Mouse (Mus musculus) lung, postnatal 0 days (tissue): Measurements from ENCODE around the gene Gucd1. TPM values are rescaled to one million over a fixed set of nuclear protein-coding genes. Genes with fewer than 3 reads are reported as not detected.
A peak's percentile ranks its signal among the peaks of the same experiment; 100 is the strongest.
"Not testable (repeated sequence)": the region's sequence is repeated elsewhere in the genome, so short reads cannot be mapped to it uniquely, and the experiment has no call there.

Experiments used
- ATAC-seq: fragments of 200-750 bp; cut with Nextera tagmentation; 2 replicates; pipeline ENCODE4 v1.8.0; 2017; ENCODE audit warnings: moderate library complexity
- DNase-seq: peaks from one replicate; pipeline ENCODE4 v3.0.0-alpha.2; 2016; ENCODE audit warnings: low spot score
- H3K27ac ChIP-seq: fragments of 300-500 bp; sonication (generic); 2 replicates; pipeline ENCODE4 v1.5.1; 2014; ENCODE audit warnings: antibody characterized with exemption, mild to moderate bottlenecking, low read length, mixed read lengths
- H3K27me3 ChIP-seq: fragments of 300-500 bp; sonication (generic); replicated peaks from 2 replicates; pipeline ENCODE4 v1.6.1; 2014; ENCODE audit warnings: low read length, mixed read lengths; ENCODE audit not compliant: insufficient read depth
- H3K36me3 ChIP-seq: fragments of 300-500 bp; sonication (generic); 2 replicates; pipeline ENCODE4 v1.6.1; 2014; ENCODE audit warnings: low read length, mixed read lengths; ENCODE audit not compliant: insufficient read depth
- H3K4me1 ChIP-seq: fragments of 300-500 bp; sonication (generic); 2 replicates; pipeline ENCODE4 v1.6.1; 2014; ENCODE audit warnings: antibody characterized with exemption, low read depth, low read length, mixed read lengths; ENCODE audit not compliant: insufficient read depth
- H3K4me2 ChIP-seq: fragments of 300-500 bp; sonication (generic); replicated peaks from 2 replicates; pipeline ENCODE4 v1.6.1; 2014; ENCODE audit warnings: low read depth, mild to moderate bottlenecking, low read length, moderate library complexity, mixed read lengths
- H3K4me3 ChIP-seq: fragments of 300-500 bp; sonication (generic); 2 replicates; pipeline ENCODE4 v1.5.1; 2014; ENCODE audit warnings: low read depth, low read length
- H3K9ac ChIP-seq: fragments of 300-500 bp; sonication (generic); replicated peaks from 2 replicates; pipeline ENCODE4 v1.6.1; 2014; ENCODE audit warnings: low read depth, mild to moderate bottlenecking
- H3K9me3 ChIP-seq: fragments of 300-500 bp; sonication (generic); 2 replicates; pipeline ENCODE4 v1.6.1; 2016; ENCODE audit warnings: low read length, mixed read lengths
- CTCF ChIP-seq: IDR thresholded peaks from 2 replicates; pipeline ENCODE4 v1.5.1; 2016; ENCODE audit warnings: antibody characterized with exemption, mild to moderate bottlenecking
- EP300 ChIP-seq: IDR thresholded peaks from 2 replicates; pipeline ENCODE4 v1.6.1; 2016; ENCODE audit warnings: antibody characterized with exemption, mild to moderate bottlenecking, control low read depth
- WGBS: fragments of 180-500 bp; shearing (Covaris S2); extraction: QIAGEN DNeasy Blood & Tissue Kit; methylation state at CpG from one replicate; pipeline ENCODE4 v1.1.7; 2014; 5-methylcytosine and 5-hydroxymethylcytosine counted together
- polyA plus RNA-seq: library from polyadenylated mRNA; unstranded; fragments of >200 nt; fragmentation: Nextera tagmentation; extraction: Ambion mirVana; gene quantifications from 2 replicates; pipeline ENCODE4 v1.2.1, GENCODE M21; 2015

Gucd1 gene
- polyA plus RNA-seq, 1 experiment from 2014 or later: 20.3 TPM

DNA sequence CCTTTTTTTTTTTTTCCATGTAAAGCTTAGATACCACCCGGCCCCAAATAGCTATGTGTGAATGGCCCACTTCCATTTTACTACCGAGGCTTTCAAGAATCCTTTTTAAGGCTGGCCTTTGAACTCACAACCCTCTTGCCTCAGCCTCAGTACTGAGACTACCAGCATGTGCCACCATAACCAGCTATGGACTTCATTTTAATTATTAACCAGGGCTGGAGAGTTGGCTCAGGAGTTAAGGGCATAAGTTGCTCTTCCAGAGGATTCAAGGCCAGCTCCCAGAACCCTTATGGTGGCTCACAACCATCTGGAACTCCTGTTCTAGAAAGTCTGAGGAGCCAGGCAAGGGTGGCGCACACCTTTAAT is 12.7 kb downstream of the Gucd1 start:
- Histone ChIP-seq H3K27ac (no peak overlapping the region), H3K27me3 (no peaks in the 10 kb centered on the region), H3K4me2 (no peak overlapping the region), H3K9me3 (no peaks in the 10 kb centered on the region), H3K9ac (no peak overlapping the region), H3K4me1 (no peaks in the 10 kb centered on the region; the same call in 1 of the 2 replicates), H3K36me3 (peaks cover 27% of the 10 kb centered on the region; the same call in 1 of the 2 replicates), H3K4me3 (no peak overlapping the region)
- no peak for TF ChIP-seq EP300
- 65% methylated on average over 3 of the region's 3 CpGs for WGBS
- ATAC-seq (no peak), DNase-seq (no peak)

DNA sequence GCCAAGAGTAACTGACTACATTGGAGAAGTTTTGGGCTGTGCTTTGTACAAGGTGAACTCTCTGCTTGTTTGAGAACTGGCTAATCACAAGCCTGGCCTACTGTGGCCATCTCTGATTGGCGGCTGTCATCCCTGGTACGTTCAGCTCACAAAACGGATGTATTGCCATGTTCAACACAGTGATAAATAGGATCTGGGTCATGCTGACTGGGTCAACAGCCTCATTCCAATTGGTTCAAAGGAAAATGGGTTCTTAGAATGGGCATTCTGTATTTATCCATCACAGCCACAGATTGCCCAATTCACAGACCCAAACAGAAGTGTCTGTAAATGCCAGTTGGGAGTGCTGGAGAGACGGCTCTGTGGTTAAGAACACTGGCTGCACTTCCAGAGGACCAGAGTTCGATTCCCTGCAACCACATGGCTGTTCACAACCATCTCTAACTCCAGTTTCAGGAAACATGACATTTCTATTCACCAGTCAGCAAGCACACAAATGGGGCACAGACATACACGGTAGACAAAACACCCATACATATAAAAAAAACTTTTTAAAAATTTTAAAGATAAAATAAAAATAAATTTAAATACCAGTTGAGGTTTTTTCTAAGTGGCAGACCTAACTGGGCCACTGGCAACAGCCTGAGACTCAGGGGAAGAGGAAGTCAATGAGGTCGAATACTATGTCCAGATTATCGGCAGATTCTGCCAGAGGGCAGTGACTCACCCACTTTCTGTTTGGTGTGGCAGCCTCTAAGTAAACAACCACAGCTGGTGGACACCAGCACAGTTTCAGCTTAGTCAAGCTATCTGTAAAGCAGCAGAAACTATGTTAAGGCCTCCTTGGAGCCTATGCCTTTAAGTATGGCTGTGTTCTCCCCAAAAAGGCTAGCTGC is 13.3 kb downstream of the Gucd1 start:
- Histone ChIP-seq H3K4me3 (no peak overlapping the region), H3K36me3 (peaks cover 20% of the 10 kb centered on the region; the same call in 1 of the 2 replicates), H3K4me1 (no peaks in the 10 kb centered on the region; the same call in 1 of the 2 replicates), H3K9ac (no peak overlapping the region), H3K4me2 (no peak overlapping the region), H3K27me3 (no peaks in the 10 kb centered on the region), H3K9me3 (no peaks in the 10 kb centered on the region), H3K27ac (no peak overlapping the region)
- TF ChIP-seq CTCF (no peak), EP300 (no peak)
- ATAC-seq (peak; percentile 59), DNase-seq (peak; percentile 35)
- WGBS: 70% methylated on average over 8 of the region's 8 CpGs

DNA sequence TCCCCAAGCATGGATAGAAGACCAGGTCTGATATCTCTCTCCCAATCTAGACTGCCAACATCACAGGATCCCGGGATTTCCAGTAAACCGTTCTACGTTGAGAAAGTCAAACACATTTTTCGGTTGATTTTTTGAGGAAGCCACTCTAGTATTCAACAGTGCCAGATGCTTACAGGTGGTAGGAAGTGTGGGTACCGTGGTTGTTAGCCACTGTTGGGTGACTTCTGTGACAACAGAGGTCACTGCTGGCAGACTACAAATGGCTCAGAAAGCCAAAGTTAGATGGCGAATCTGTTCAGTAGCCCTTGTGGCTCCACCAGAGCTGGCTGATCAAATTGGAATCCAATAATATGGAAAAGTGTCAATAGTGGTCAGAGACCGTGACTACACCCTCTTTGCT is 14.1 kb downstream of the Gucd1 start:
- TF ChIP-seq EP300 (no peak), CTCF (no peak)
- Histone ChIP-seq H3K4me2 (no peak overlapping the region), H3K27me3 (no peaks in the 10 kb centered on the region), H3K4me3 (no peak overlapping the region), H3K9me3 (no peaks in the 10 kb centered on the region), H3K4me1 (no peaks in the 10 kb centered on the region; the same call in 1 of the 2 replicates), H3K9ac (no peak overlapping the region), H3K36me3 (peaks cover 12% of the 10 kb centered on the region; the same call in 1 of the 2 replicates), H3K27ac (no peak overlapping the region)
- 88% methylated on average over 7 of the region's 7 CpGs for WGBS
- ATAC-seq: no peak
- DNase-seq: no peak

DNA sequence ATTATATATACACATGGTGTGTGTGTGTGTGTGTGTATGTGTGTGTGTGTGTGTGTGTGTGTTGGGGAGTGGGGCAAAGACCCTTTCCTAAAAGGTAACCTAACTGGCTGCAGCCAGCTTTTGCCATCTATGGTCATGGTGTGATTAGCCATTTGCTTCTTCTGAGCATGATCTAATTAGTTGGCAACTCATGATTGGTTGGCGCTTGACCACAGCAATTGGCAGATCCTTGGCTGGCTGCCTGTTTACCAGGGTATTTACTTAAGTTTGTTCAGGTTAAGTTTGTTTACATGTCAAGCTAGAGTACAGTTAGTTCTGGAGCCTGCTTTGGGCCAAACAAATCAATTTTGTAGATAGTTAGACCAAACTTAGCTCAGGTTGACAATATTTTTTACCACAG is 16.1 kb downstream of the Gucd1 start:
- Histone ChIP-seq H3K9ac (no peak overlapping the region), H3K36me3 (0 out of 2 replicates have a peak, but pooled peaks cover 3% of the 10 kb centered on the region), H3K27me3 (no peaks in the 10 kb centered on the region), H3K27ac (no peak overlapping the region), H3K4me1 (no peaks in the 10 kb centered on the region; the same call in 1 of the 2 replicates), H3K4me2 (no peak overlapping the region), H3K4me3 (no peak overlapping the region), H3K9me3 (no peaks in the 10 kb centered on the region)
- no peak for TF ChIP-seq CTCF
- TF ChIP-seq EP300: no peak
- ATAC-seq: no peak
- DNase-seq: no peak
- WGBS: 100% methylated on average over 1 of the region's 1 CpGs

DNA sequence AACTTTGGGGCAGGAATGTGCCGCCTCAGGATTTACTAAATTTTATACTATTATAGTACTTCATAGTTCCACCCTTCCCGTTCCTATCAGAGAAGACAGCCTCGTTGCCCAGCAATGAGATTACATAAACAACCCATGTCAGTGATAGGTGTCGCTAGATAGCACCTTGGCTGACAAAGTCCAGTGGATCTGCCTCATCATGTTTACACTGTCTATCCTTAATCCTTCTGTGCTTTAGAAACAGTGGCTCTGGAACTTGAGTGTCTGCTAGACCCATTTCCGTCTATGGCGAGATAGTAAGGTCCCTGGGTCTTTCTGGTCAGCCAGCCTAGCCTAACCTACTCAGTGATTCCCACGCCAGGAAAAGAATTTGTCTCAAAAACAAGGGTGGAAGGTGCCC is 17.4 kb downstream of the Gucd1 start:
- no peak overlapping the region for H3K27ac ChIP-seq
- no peak for DNase-seq
- no peak overlapping the region for H3K9ac ChIP-seq
- no peaks in the 10 kb centered on the region; the same call in 1 of the 2 replicates for H3K4me1 ChIP-seq
- TF ChIP-seq EP300: no peak
- H3K9me3 ChIP-seq: no peaks in the 10 kb centered on the region
- 0 out of 2 replicates have a peak, but pooled peaks cover 3% of the 10 kb centered on the region for H3K36me3 ChIP-seq
- no peak overlapping the region for H3K4me2 ChIP-seq
- no peaks in the 10 kb centered on the region for H3K27me3 ChIP-seq
- WGBS: 41% methylated on average over 7 of the region's 7 CpGs
- H3K4me3 ChIP-seq: no peak overlapping the region
- ATAC-seq: no peak

DNA sequence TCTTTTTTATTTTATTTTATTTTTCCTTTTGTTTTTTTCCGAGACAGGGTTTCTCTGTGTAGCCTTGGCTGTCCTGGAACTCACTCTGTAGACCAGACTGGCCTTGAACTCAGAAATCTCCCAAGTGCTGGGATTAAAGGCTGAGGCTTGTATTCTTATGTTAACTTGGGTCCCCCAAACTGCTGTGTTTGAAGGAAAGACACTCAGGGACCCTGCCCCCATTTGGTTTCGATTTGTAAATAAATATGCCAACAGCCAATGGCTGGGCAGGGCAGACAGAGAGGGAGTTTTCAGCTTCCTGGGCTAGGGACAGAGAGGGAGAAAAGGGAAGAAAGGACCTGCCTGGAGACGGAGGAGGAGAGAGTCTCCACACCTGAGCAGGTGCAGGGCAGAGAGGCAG is 18.0 kb downstream of the Gucd1 start:
- H3K9ac ChIP-seq: no peak overlapping the region
- H3K9me3 ChIP-seq: no peaks in the 10 kb centered on the region
- H3K27ac ChIP-seq: no peak overlapping the region
- no peak for DNase-seq
- 0 out of 2 replicates have a peak, but pooled peaks cover 3% of the 10 kb centered on the region for H3K36me3 ChIP-seq
- H3K4me1 ChIP-seq: no peaks in the 10 kb centered on the region
- no peak overlapping the region for H3K4me2 ChIP-seq
- WGBS: 55% methylated on average over 3 of the region's 3 CpGs
- TF ChIP-seq EP300: no peak
- TF ChIP-seq CTCF: no peak
- no peak for ATAC-seq
- H3K4me3 ChIP-seq: no peak overlapping the region
- H3K27me3 ChIP-seq: no peaks in the 10 kb centered on the region

DNA sequence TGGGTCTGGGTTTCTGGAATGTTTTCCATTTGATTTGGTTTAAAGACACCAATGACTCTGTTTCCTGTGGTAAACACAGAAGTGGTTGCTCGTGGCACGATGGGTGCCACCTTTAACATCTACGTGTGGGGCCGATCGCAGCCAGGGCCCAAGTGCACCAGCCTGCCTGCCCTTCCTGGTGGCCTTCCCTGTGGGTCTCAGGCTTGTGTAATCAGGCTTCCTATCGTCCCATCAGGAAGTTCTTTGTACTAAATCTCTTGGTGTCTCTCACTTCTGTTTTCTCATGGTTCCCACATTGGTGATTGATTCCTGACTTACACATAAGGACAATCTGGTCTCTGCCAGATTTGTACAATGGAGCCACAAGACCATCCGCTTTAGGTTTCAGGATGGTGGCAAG is 18.6 kb downstream of the Gucd1 start:
- not testable (repeated sequence) for H3K4me3 ChIP-seq, H3K27ac ChIP-seq, H3K9me3 ChIP-seq, DNase-seq, H3K27me3 ChIP-seq, H3K36me3 ChIP-seq, ATAC-seq, H3K4me1 ChIP-seq, H3K4me2 ChIP-seq, H3K9ac ChIP-seq
- 77% methylated on average over 7 of the region's 7 CpGs for WGBS
